Mouse (Mus musculus) ES-Bruce4 (cell line): ENCODE results near the gene Irs1.

Source experiments
- CTCF ChIP-seq: IDR thresholded peaks from one replicate; pipeline ENCODE4 v1.8.1; 2011; ENCODE audit warnings: low read depth, low read length
- EP300 ChIP-seq: IDR thresholded peaks from 2 replicates; pipeline ENCODE4 v1.6.1; 2011; ENCODE audit warnings: low read depth, low read length; ENCODE audit not compliant: insufficient read depth
- POLR2A ChIP-seq: IDR thresholded peaks from one replicate; pipeline ENCODE4 v1.8.1; 2011; ENCODE audit warnings: low read length; ENCODE audit not compliant: insufficient read depth

DNA sequence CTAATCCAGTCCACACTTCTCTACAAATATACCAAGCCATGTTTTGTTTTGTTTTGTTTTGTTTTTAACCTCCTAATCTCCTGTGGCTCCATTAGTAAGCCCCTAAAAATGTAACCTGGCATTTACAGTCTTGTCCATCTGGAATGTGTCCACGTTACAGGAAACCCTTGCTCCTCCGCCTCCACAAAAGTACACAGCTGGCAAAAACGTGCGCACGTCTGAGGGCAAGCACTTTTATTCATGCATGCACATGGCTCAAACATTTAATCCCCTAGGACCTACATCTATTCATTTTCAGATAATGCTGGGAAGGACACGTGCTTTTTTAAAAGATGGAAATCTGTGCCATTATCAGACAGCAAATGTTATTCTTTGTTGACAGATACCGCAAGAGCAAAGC lies 32.9 kb downstream of the Irs1 start:
- TF ChIP-seq POLR2A: no peak
- TF ChIP-seq CTCF: no peak
- no peak for TF ChIP-seq EP300
